Mouse (Mus musculus): ENCODE data around the gene Tmprss13.
A peak's percentile ranks its signal among the peaks of the same experiment; 100 is the strongest.

The Tmprss13 gene

GRCm38 (mm10) chr9:45318855-45319254 lies at the start of gene Tmprss13:
Gene Tmprss13 (plus strand): TSS chr9:45319100.
- DNase-seq (ENCODE audit: low read depth, low spot score) = no peak

GRCm38 (mm10) chr9:45272213-45272612 lies 46.7 kb upstream of the Tmprss13 start:
- DNase-seq (ENCODE audit: low read depth, low spot score) = peak; percentile 26

GRCm38 (mm10) chr9:45274218-45274617 lies 44.7 kb upstream of the Tmprss13 start:
- no peak for DNase-seq (ENCODE audit: low read depth, low spot score)

GRCm38 (mm10) chr9:45274635-45275034 lies 44.3 kb upstream of the Tmprss13 start:
- DNase-seq (ENCODE audit: low read depth, low spot score) = no peak

- no peak for DNase-seq (ENCODE audit: low read depth, low spot score)
Measured at GRCm38 (mm10) chr9:45280059-45280458, 38.8 kb upstream of the Tmprss13 start.

GRCm38 (mm10) chr9:45280891-45281290 lies 38.0 kb upstream of the Tmprss13 start:
- DNase-seq (ENCODE audit: low read depth, low spot score) = no peak

GRCm38 (mm10) chr9:45282466-45282865 lies 36.4 kb upstream of the Tmprss13 start:
- no peak for DNase-seq (ENCODE audit: low read depth, low spot score)

- peak; percentile 80 for DNase-seq (ENCODE audit: low read depth, low spot score)
Measured at GRCm38 (mm10) chr9:45291481-45292168, 27.3 kb upstream of the Tmprss13 start.

- DNase-seq (ENCODE audit: low read depth, low spot score) = peak; percentile 84
Measured at GRCm38 (mm10) chr9:45294210-45295011, 24.5 kb upstream of the Tmprss13 start.

- DNase-seq (ENCODE audit: low read depth, low spot score) = peak; percentile 85
Measured at GRCm38 (mm10) chr9:45299231-45300006, 19.5 kb upstream of the Tmprss13 start.

GRCm38 (mm10) chr9:45300422-45301104 lies 18.3 kb upstream of the Tmprss13 start:
- peak; percentile 96 for DNase-seq (ENCODE audit: low read depth, low spot score)

GRCm38 (mm10) chr9:45301771-45302170 lies 17.1 kb upstream of the Tmprss13 start:
- no peak for DNase-seq (ENCODE audit: low read depth, low spot score)

GRCm38 (mm10) chr9:45306746-45307410 lies 12.0 kb upstream of the Tmprss13 start:
- no peak for DNase-seq (ENCODE audit: low read depth, low spot score)

GRCm38 (mm10) chr9:45308521-45308920 lies 10.4 kb upstream of the Tmprss13 start:
- DNase-seq (ENCODE audit: low read depth, low spot score) = no peak

- no peak for DNase-seq (ENCODE audit: low read depth, low spot score)
Measured at GRCm38 (mm10) chr9:45311858-45312257, 7.0 kb upstream of the Tmprss13 start.

GRCm38 (mm10) chr9:45313913-45314312 lies 5.0 kb upstream of the Tmprss13 start:
- no peak for DNase-seq (ENCODE audit: low read depth, low spot score)

GRCm38 (mm10) chr9:45317635-45318034 lies 1.3 kb upstream of the Tmprss13 start:
- DNase-seq (ENCODE audit: low read depth, low spot score) = no peak

- DNase-seq (ENCODE audit: low read depth, low spot score) = no peak
Measured at GRCm38 (mm10) chr9:45321465-45321864, 2.6 kb downstream of the Tmprss13 start.

- DNase-seq (ENCODE audit: low read depth, low spot score) = no peak
Measured at GRCm38 (mm10) chr9:45321946-45322430, 3.1 kb downstream of the Tmprss13 start.

GRCm38 (mm10) chr9:45326390-45326789 lies 7.5 kb downstream of the Tmprss13 start:
- no peak for DNase-seq (ENCODE audit: low read depth, low spot score)

GRCm38 (mm10) chr9:45328263-45328662 lies 9.4 kb downstream of the Tmprss13 start:
- DNase-seq (ENCODE audit: low read depth, low spot score) = no peak
